Mouse (Mus musculus) C2C12 (cell line): ENCODE data around the gene Prkar1a. TPM values are rescaled to one million over a fixed set of nuclear protein-coding genes. Genes with fewer than 3 reads are reported as not detected.

Experiments
- H3K27me3 ChIP-seq: one replicate; pipeline ENCODE4 v1.6.1; 2011; ENCODE audit not compliant: control insufficient read depth, insufficient read depth, insufficient read length
- H3K36me3 ChIP-seq: one replicate; pipeline ENCODE4 v1.6.1; 2011; ENCODE audit not compliant: control insufficient read depth, insufficient read depth
- H3K4me3 ChIP-seq: one replicate; pipeline ENCODE4 v1.5.1; 2011; ENCODE audit warnings: mild to moderate bottlenecking, control low read depth; ENCODE audit not compliant: poor library complexity, insufficient read depth, severe bottlenecking
- H3K79me2 ChIP-seq: one replicate; pipeline ENCODE4 v1.6.1; 2011; ENCODE audit not compliant: control insufficient read depth, insufficient read depth
- H3K79me3 ChIP-seq: one replicate; pipeline ENCODE4 v1.6.1; 2011; ENCODE audit warnings: low read depth, control low read depth
- H3ac ChIP-seq: one replicate; pipeline ENCODE3; 2011; ENCODE audit warnings: low read depth; ENCODE audit not compliant: control insufficient read depth, insufficient read length
- CEBPB ChIP-seq: IDR thresholded peaks from one replicate; pipeline ENCODE4 v1.6.1; 2011; ENCODE audit warnings: low read depth, mild to moderate bottlenecking, control low read depth, moderate library complexity
- CTCF ChIP-seq: IDR thresholded peaks from one replicate; pipeline ENCODE4 v1.5.1; 2011; ENCODE audit not compliant: control insufficient read depth, insufficient read depth, insufficient read length
- FOSL1 ChIP-seq: IDR thresholded peaks from one replicate; pipeline ENCODE4 v1.8.0; 2011; ENCODE audit warnings: mild to moderate bottlenecking, low read length; ENCODE audit not compliant: poor library complexity, insufficient read depth, severe bottlenecking
- MAX ChIP-seq: IDR thresholded peaks from one replicate; pipeline ENCODE4 v1.6.1; 2011; ENCODE audit warnings: mild to moderate bottlenecking, control low read depth
- MYOD1 ChIP-seq: IDR thresholded peaks from one replicate; pipeline ENCODE4 v1.6.1; 2011; ENCODE audit warnings: low read depth; ENCODE audit not compliant: control insufficient read depth, insufficient read length
- MYOG ChIP-seq: IDR thresholded peaks from one replicate; pipeline ENCODE4 v1.6.1; 2011; ENCODE audit not compliant: control insufficient read depth, insufficient read length; ENCODE audit errors: extremely low read depth
- USF1 ChIP-seq: IDR thresholded peaks from one replicate; pipeline ENCODE4 v1.6.1; 2011; ENCODE audit warnings: low read depth, mild to moderate bottlenecking, control low read depth, moderate library complexity
- polyA plus RNA-seq: library from polyadenylated mRNA; unstranded; fragments of >200 nt; fragmentation: generic; extraction: Trizol; gene quantifications from one replicate; pipeline ENCODE4 v1.2.1, GENCODE M21; 2012; ENCODE audit warnings: missing spikeins

Prkar1a gene
- polyA plus RNA-seq, 1 experiment = 237 TPM

DNA sequence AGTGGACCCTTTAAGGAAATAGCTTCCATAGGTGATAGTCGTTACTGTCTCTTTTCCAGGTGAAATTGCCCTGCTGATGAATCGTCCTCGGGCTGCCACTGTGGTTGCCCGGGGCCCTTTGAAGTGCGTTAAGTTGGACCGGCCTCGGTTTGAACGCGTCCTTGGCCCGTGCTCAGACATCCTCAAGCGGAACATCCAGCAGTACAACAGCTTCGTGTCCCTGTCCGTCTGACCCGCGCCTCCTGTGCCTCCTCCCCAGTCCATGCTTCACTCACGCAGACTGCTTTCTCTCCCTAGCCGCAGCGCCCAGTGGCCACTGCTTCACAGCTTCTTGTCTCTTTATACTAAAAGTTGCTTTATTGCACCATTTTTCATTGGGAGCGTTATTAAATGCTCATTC is 18.2 kb downstream of the Prkar1a start:
- no peak overlapping the region for H3K4me3 ChIP-seq
- peaks cover 1% of the 10 kb centered on the region for H3K79me3 ChIP-seq
- peaks cover 34% of the 10 kb centered on the region for H3K79me2 ChIP-seq
- H3K27me3 ChIP-seq = no peaks in the 10 kb centered on the region
- no peak for TF ChIP-seq MYOG
- no peak for TF ChIP-seq USF1
- TF ChIP-seq CTCF = no peak
- no peak for TF ChIP-seq CEBPB
- no peak for TF ChIP-seq MAX
- TF ChIP-seq MYOD1 = no peak
- no peak for TF ChIP-seq FOSL1
- peaks cover 81% of the 10 kb centered on the region for H3K36me3 ChIP-seq
- peak overlapping the region; percentile 40 for H3ac ChIP-seq

DNA sequence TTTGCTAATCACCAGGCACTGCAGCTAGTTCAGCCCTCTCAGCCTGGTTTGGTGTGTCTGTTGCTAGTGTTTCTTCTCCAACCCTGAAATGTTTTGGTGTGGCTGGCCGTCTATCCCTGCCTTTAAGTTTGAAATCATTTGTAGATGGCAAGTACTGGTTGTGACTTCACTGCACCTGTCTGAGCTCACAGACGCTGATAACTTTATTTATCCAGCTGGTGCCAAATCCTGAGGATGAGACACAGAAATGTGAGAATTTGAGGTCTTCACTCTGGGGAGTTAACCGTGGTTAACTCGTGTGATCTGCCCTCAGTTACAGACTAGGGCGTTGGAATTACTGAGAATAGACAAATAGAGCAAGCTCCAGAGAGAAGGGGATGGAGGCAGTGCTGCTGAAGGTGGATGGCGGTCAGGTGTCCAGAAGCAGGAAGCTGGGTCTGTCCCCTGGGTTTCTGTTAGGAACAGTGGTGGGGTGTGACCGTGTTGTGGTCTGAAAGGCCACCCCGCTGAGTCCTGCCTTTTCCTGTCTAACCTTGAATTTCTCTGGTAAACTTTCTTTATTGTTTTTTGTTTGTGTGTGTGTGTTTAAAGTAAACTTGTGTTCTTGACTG is 19.0 kb downstream of the Prkar1a start:
- Histone ChIP-seq H3K36me3 (peaks cover 72% of the 10 kb centered on the region), H3ac (no peak overlapping the region), H3K4me3 (no peak overlapping the region), H3K79me2 (peaks cover 26% of the 10 kb centered on the region), H3K79me3 (no peaks in the 10 kb centered on the region), H3K27me3 (no peaks in the 10 kb centered on the region)
- TF ChIP-seq MYOD1 (peak; percentile 75), MAX (no peak)

DNA sequence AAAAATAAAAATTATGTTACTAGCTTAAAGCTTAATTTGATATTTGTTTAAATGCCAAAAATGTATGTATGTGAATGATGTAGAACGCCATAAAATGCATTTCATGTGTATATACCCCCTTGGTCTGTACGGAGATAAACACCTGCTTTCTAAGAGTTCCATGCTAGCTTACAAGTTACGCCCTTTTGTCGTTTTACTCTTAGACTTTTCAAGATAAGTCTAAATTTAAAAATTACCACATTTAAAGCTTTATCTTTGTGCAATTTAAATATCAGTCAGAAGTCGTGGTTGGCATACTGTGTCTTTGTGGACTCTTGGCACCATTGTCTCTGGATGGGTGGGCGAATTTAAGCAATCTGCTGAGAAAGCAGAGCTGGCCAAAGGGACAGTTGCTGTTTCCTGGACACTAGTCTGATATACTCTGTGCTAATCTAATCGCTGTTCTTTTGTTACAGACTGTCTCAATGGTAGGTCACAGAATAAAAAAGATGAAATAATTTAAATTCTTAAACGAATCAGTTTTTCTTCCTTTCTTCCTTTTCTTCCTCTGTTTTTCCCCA is 20.0 kb downstream of the Prkar1a start:
- Histone ChIP-seq H3K4me3 (no peak overlapping the region), H3K79me3 (no peaks in the 10 kb centered on the region), H3K79me2 (peaks cover 16% of the 10 kb centered on the region), H3ac (no peak overlapping the region), H3K27me3 (no peaks in the 10 kb centered on the region), H3K36me3 (peaks cover 64% of the 10 kb centered on the region)
- TF ChIP-seq FOSL1 (no peak), MYOG (no peak), MAX (no peak), CEBPB (no peak), CTCF (no peak), MYOD1 (no peak), USF1 (no peak)

DNA sequence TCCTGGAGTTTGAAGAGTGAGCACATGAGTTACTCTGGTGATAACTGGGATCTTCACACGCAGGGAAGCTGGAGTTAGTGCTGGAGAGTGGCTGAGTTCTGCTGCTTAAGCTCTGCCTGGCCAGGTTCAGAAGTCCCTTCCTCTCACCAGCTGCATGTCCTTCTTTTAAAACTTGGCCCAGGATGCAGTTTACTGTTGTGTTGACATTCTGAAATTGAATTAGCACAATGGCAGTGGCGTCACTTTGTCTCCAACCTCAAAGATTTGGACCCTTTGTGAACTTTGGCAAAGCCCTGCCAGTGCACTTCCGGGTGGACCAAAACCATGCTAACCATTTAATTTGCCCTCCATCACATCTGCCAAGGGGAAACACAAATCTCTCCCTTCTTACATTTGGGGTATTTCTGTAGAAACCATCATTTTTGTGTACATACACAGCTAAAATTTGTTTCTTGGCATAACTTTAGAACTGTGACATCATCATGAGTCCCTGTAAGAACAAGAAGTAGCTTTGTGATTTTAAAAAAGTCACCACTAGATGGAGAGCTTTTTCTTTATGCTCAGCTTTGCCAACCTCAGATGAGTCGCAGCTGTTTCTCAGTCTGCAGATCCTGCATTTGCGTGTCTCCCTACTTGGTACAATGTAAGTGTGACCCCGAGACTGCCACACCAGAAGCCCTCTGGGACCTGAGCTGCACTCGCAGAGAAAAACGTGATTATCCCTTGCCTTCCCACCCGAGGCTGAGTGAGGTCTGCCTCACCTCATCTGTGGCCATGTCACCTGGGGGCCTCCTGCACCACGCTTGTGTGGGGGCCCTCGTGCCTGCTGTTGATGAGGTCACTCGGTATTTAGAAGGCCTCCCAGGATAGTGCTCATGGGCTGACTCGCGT is 21.1 kb downstream of the Prkar1a start:
- Histone ChIP-seq H3K36me3 (peaks cover 53% of the 10 kb centered on the region), H3K4me3 (no peak overlapping the region), H3K79me2 (peaks cover 7% of the 10 kb centered on the region), H3K27me3 (no peaks in the 10 kb centered on the region), H3ac (peak overlapping the region; percentile 36), H3K79me3 (no peaks in the 10 kb centered on the region)
- TF ChIP-seq USF1 (no peak), MYOD1 (peak; percentile 69), MAX (peak; percentile 39)

DNA sequence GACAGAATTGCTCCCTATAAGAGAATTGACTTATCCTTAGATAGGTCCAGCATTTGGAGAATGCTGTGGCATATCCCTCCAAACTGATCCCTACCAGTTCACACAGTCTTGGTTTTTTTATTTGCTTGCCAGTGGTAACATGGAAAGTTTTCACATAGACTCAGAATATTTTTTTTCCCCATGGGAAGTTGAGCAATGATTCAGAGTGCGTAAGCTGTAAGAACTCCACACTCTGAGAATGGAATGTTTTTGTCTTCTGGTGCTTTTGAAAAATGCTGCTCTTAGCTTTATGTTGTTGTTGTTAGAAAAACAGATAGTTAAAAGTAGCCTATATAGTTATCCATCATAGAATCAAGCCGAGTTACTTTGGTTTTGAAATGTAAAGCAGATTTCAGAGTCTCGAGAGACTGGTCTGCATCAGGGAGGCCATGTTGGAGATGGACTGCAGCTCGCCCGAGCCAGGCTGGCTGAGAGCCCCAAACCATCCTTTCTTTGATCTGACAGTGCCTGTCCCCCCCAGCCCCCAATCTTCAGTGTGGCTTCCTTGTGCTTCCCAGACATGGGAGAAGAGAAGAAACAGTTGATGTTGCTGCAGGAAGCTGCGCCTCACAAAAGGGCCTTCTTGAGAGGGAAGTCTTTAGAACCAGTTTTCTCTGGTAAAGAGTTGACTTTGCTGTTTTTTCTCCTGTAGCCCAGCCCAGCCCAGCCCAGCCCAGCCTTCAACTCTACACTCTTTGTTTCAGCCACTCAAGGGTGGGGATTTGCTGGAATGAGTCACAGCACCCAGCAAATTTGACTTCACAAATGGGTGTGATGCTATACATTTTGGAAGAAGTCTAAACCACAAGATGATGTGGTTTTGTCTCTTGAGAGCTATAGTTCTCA is 22.2 kb downstream of the Prkar1a start:
- Histone ChIP-seq H3K36me3 (peaks cover 42% of the 10 kb centered on the region), H3K4me3 (no peak overlapping the region), H3K27me3 (no peaks in the 10 kb centered on the region), H3ac (peak overlapping the region; percentile 63), H3K79me3 (no peaks in the 10 kb centered on the region), H3K79me2 (peaks cover 4% of the 10 kb centered on the region)
- TF ChIP-seq MYOD1 = peak; percentile 23
- TF ChIP-seq CEBPB = peak; percentile 92
- TF ChIP-seq USF1 = no peak
- no peak for TF ChIP-seq MAX
- TF ChIP-seq CTCF = no peak
- peak; percentile 56 for TF ChIP-seq FOSL1
- TF ChIP-seq MYOG = no peak

DNA sequence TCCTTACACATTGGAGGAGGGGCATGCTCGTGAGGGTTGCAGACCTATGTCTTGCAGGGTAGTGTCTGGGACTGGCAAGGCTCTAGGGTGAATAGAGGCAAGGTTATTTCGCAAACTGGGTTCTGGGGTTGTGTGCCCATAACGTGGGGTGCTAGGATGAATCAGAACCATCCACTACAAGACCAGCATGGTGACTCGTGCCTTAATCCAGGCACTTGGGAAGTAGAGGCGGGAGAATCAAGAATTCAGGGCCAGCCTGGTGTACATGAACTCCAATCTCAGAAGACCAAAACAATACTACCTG is 22.8 kb downstream of the Prkar1a start:
- H3K4me3 ChIP-seq = no peak overlapping the region
- H3K27me3 ChIP-seq = no peaks in the 10 kb centered on the region
- H3K79me2 ChIP-seq = peaks cover 4% of the 10 kb centered on the region
- TF ChIP-seq CTCF (no peak), CEBPB (peak; percentile 83), MYOG (no peak), MAX (peak; percentile 60)
- no peak overlapping the region for H3ac ChIP-seq
- peaks cover 36% of the 10 kb centered on the region for H3K36me3 ChIP-seq
- H3K79me3 ChIP-seq = no peaks in the 10 kb centered on the region
